Mouse (Mus musculus) NIH3T3 (cell line): ENCODE measurements at regions not wholly inside any gene's neighbourhood (a gene's known extent, or its start where the extent isn't known, plus 50 kb on each side); places are given as distances from the start of the nearest gene placed in this dataset.

Source experiments
- DNase-seq: peaks from one replicate; pipeline ENCODE4 v3.0.0-alpha.2; 2012; ENCODE audit warnings: low read depth

GRCm38 (mm10) chr16:24215353-24215752, 178.0 kb upstream of the Lpp start:
- no peak for DNase-seq

GRCm38 (mm10) chr16:24213577-24213976, 179.7 kb upstream of the Lpp start:
- peak; percentile 20 for DNase-seq

GRCm38 (mm10) chr16:24212702-24213101, 180.6 kb upstream of the Lpp start:
- no peak for DNase-seq

GRCm38 (mm10) chr16:24211588-24211987, 181.7 kb upstream of the Lpp start:
- DNase-seq, result no peak

GRCm38 (mm10) chr16:24208876-24209275, 184.4 kb upstream of the Lpp start:
- no peak for DNase-seq

GRCm38 (mm10) chr16:24208118-24208517, 185.2 kb upstream of the Lpp start:
- DNase-seq, result no peak

GRCm38 (mm10) chr16:24207056-24207455, 186.3 kb upstream of the Lpp start:
- no peak for DNase-seq

- peak; percentile 55 for DNase-seq
Measured at GRCm38 (mm10) chr16:24206461-24206861, 186.8 kb upstream of the Lpp start.

- DNase-seq, result no peak
Measured at GRCm38 (mm10) chr16:24205594-24205993, 187.7 kb upstream of the Lpp start.

- no peak for DNase-seq
Measured at GRCm38 (mm10) chr16:24204064-24204730, 189.1 kb upstream of the Lpp start.

GRCm38 (mm10) chr16:24202653-24203052, 190.7 kb upstream of the Lpp start:
- no peak for DNase-seq

- no peak for DNase-seq
Measured at GRCm38 (mm10) chr16:24201455-24201854, 191.9 kb upstream of the Lpp start.

GRCm38 (mm10) chr16:24200200-24200599, 193.1 kb upstream of the Lpp start:
- DNase-seq, result no peak

- DNase-seq, result peak; percentile 77
Measured at GRCm38 (mm10) chr16:24199408-24200167, 193.7 kb upstream of the Lpp start.

GRCm38 (mm10) chr16:24198291-24198690, 195.0 kb upstream of the Lpp start:
- peak; percentile 75 for DNase-seq

GRCm38 (mm10) chr16:24197618-24198017, 195.7 kb upstream of the Lpp start:
- DNase-seq, result peak; percentile 66

GRCm38 (mm10) chr16:24193945-24194344, 199.4 kb upstream of the Lpp start:
- no peak for DNase-seq

GRCm38 (mm10) chr16:24193251-24193873, 199.9 kb upstream of the Lpp start:
- peak; percentile 39 for DNase-seq

- no peak for DNase-seq
Measured at GRCm38 (mm10) chr16:24192013-24192412, 201.3 kb upstream of the Lpp start.

GRCm38 (mm10) chr16:24187131-24187530, 198.5 kb upstream of the Bcl6 start:
- DNase-seq, result no peak

- no peak for DNase-seq
Measured at GRCm38 (mm10) chr16:24185989-24186388, 197.3 kb upstream of the Bcl6 start.

GRCm38 (mm10) chr16:24184846-24185245, 196.2 kb upstream of the Bcl6 start:
- DNase-seq, result no peak

GRCm38 (mm10) chr16:24183216-24183615, 194.6 kb upstream of the Bcl6 start:
- peak; percentile 78 for DNase-seq
